Mouse (Mus musculus) limb, embryonic 11.5 days (tissue): ENCODE data around the gene Cpxm2. TPM values are rescaled to one million over a fixed set of nuclear protein-coding genes. Genes with fewer than 3 reads are reported as not detected.

Source experiments
- ATAC-seq: fragments of 200-750 bp; cut with Nextera tagmentation; 2 replicates; pipeline ENCODE4 v1.8.0; 2017; ENCODE audit warnings: low read depth; ENCODE audit not compliant: insufficient number of reproducible peaks, low FRiP score, low TSS enrichment
- DNase-seq: peaks from one replicate; pipeline ENCODE4 v3.0.0-alpha.2; 2015; ENCODE audit warnings: low spot score
- H3K27ac ChIP-seq: fragments of 300-500 bp; sonication (generic); replicated peaks from 2 replicates; pipeline ENCODE4 v1.5.1; 2014; ENCODE audit warnings: low read depth, mild to moderate bottlenecking, low read length
- H3K27me3 ChIP-seq: fragments of 300-500 bp; sonication (generic); 2 replicates; pipeline ENCODE4 v1.6.1; 2014; ENCODE audit warnings: mild to moderate bottlenecking, low read length, mixed read lengths; ENCODE audit not compliant: control insufficient read depth, insufficient read depth
- H3K36me3 ChIP-seq: fragments of 300-500 bp; sonication (generic); 2 replicates; pipeline ENCODE4 v1.6.1; 2014; ENCODE audit warnings: mild to moderate bottlenecking, low read length, moderate library complexity, mixed read lengths; ENCODE audit not compliant: control insufficient read depth, insufficient read depth
- H3K4me1 ChIP-seq: fragments of 300-500 bp; sonication (generic); 2 replicates; pipeline ENCODE4 v1.6.1; 2014; ENCODE audit warnings: low read length, mixed read lengths; ENCODE audit not compliant: control insufficient read depth, insufficient read depth
- H3K4me2 ChIP-seq: fragments of 300-500 bp; sonication (generic); 2 replicates; pipeline ENCODE4 v1.6.1; 2014; ENCODE audit warnings: low read depth, mild to moderate bottlenecking, moderate library complexity; ENCODE audit not compliant: severe bottlenecking
- H3K4me3 ChIP-seq: fragments of 300-500 bp; sonication (generic); 2 replicates; pipeline ENCODE4 v1.5.1; 2014; ENCODE audit warnings: low read depth, low read length
- H3K9ac ChIP-seq: fragments of 300-500 bp; sonication (generic); 2 replicates; pipeline ENCODE4 v1.6.1; 2014; ENCODE audit warnings: mild to moderate bottlenecking, low read length
- H3K9me3 ChIP-seq: fragments of 300-500 bp; sonication (generic); 2 replicates; pipeline ENCODE4 v1.6.1; 2016; ENCODE audit warnings: low read length; ENCODE audit not compliant: control insufficient read depth
- WGBS: fragments of 180-500 bp; shearing (Covaris S2); extraction: QIAGEN DNeasy Blood & Tissue Kit; methylation state at CpG from one replicate; pipeline ENCODE4 v1.1.7; 2014; 5-methylcytosine and 5-hydroxymethylcytosine counted together
- polyA plus RNA-seq: library from polyadenylated mRNA; unstranded; fragments of >200 nt; fragmentation: Nextera tagmentation; extraction: Ambion mirVana; gene quantifications from 2 replicates; pipeline ENCODE4 v1.2.1, GENCODE M21; 2014

Cpxm2 gene
- 1.2 and 1.9 TPM in 2 replicates for polyA plus RNA-seq

DNA sequence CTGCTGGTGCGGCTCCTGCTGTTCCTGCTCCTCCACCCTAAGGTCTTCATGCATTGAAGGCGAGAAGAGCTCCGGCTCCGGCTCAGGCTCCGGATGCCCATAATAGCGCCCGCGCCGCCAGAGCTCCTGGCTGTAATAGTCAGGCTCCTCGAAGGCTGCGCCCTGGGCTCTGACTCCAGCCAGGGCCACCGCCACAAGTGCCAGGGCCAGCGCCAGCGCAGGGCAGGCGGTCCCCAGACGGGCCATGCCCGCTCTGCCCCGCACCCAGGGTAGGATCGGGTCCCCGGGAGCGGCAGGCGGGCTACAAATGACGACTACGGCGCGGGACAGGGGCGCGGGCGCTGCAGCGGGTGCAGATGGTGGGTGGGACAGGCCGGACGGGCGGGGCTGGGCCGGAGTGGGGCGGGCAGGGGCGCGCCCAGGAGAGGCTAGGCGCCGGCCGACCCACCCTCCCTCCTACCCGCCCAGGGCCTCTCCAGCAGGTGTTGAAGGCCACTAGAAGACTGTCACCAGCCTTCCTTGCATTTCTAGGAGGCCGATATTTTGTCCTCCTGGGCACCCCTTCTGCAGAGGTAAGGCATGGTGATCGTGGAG lies at the start of gene Cpxm2:
Gene Cpxm2 (minus strand): TSS at position 372 of the 594 bp plus-strand sequence.
- WGBS: 2% methylated on average over 38 of the region's 43 CpGs
- Histone ChIP-seq H3K9ac (peak within 1 kb of the TSS; percentile 8), H3K4me3 (peak within 1 kb of the TSS; percentile 24), H3K27ac (no peak within 1 kb of the TSS), H3K27me3 (peaks cover 23% of the 10 kb centered on the region), H3K9me3 (no peaks in the 10 kb centered on the region), H3K4me2 (peak within 1 kb of the TSS; percentile 64), H3K4me1 (peaks cover 8% of the 10 kb centered on the region; the same call in 1 of the 2 replicates), H3K36me3 (no peaks in the 10 kb centered on the region)
- 0 out of 2 replicates have a peak, but pooled peaks have one; percentile 26 for ATAC-seq
- peak; percentile 45 for DNase-seq

DNA sequence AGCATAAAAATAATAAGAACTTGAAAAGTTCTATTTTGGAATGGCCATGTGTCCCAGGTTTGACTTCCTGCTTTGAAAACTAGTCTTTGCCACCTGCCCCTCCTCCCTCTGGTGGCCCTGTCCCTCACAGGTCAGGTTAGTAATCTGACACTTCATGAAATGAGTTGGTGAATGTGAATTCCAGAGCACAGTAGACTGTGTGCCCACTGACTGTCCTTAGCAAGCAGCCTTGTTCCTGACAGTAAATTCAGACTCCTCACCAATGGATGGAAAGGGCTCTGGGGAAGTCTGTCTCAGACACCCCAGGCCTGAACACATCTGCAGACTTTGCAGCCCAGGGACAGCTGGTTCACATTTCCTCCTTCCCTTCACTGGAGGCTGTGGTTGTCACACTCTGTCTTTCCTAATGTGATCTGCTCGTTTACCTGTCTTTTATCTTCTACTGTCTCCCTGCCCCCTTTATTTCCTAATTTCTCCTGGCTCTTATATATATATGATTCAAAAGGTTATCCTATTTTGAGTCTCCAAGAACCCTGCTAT lies 49.6 kb upstream of the Cpxm2 start:
- no peak overlapping the region for H3K4me3 ChIP-seq
- DNase-seq (peak; percentile 60), ATAC-seq (peak; percentile 80)
- WGBS: 4% methylated on average over 1 of the region's 1 CpGs
- no peaks in the 10 kb centered on the region for H3K36me3 ChIP-seq
- H3K27ac ChIP-seq: peak overlapping the region; percentile 0; the same call in 1 of the 2 replicates
- peaks cover 22% of the 10 kb centered on the region for H3K4me1 ChIP-seq
- H3K4me2 ChIP-seq: peak overlapping the region; percentile 4; the same call in 1 of the 2 replicates
- H3K27me3 ChIP-seq: no peaks in the 10 kb centered on the region
- H3K9me3 ChIP-seq: no peaks in the 10 kb centered on the region
- H3K9ac ChIP-seq: no peak overlapping the region

DNA sequence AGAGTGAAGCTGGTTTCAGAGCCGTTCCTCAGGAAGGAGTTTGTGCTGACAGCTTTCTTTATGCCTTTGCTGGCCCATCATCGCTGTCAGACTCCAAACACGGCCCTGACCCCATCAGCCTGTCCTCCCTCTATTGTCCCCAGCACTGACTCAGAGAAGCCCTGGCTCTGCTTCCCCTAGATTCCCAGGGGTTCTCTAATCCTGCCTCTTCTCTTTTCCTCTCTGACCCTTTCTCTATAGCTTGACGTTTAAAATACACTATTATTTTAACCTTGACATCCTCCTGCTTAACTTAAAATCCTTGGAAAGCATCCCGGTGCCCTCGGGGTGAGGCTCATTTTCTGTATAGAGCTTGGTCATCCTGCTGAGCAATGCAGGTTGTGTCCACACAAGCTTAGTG lies 45.1 kb upstream of the Cpxm2 start:
- Histone ChIP-seq H3K4me1 (peaks cover 20% of the 10 kb centered on the region), H3K36me3 (no peaks in the 10 kb centered on the region), H3K4me2 (no peak overlapping the region), H3K27ac (no peak overlapping the region), H3K9me3 (no peaks in the 10 kb centered on the region), H3K9ac (no peak overlapping the region), H3K4me3 (no peak overlapping the region), H3K27me3 (no peaks in the 10 kb centered on the region)
- ATAC-seq (no peak), DNase-seq (no peak)
- WGBS: 62% methylated on average over 6 of the region's 6 CpGs

DNA sequence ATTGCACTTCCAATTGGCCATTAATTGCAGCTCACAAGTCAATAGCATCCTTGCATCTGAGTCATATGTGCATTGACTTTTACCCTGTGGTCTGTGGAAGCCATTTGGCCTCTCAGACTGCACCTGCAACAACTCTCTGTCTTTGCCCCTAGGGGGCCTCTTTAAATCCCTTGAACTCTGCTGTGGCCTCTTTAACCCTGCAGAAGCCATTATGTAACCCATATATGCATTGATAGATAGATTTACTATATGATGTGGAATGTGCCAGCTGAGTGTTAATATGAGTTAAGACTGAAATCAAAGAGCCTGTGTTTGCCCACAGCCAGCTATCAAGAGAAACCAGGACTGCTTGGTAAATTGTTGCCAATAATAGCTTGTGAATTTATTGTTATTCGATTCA lies 44.3 kb upstream of the Cpxm2 start:
- no peak overlapping the region for H3K9ac ChIP-seq
- no peaks in the 10 kb centered on the region for H3K27me3 ChIP-seq
- no peak for ATAC-seq
- H3K4me1 ChIP-seq: peaks cover 13% of the 10 kb centered on the region; the same call in 1 of the 2 replicates
- H3K36me3 ChIP-seq: no peaks in the 10 kb centered on the region
- H3K27ac ChIP-seq: no peak overlapping the region
- H3K4me2 ChIP-seq: no peak overlapping the region
- WGBS: 71% methylated on average over 1 of the region's 1 CpGs
- DNase-seq: no peak
- H3K4me3 ChIP-seq: no peak overlapping the region
- no peaks in the 10 kb centered on the region for H3K9me3 ChIP-seq

DNA sequence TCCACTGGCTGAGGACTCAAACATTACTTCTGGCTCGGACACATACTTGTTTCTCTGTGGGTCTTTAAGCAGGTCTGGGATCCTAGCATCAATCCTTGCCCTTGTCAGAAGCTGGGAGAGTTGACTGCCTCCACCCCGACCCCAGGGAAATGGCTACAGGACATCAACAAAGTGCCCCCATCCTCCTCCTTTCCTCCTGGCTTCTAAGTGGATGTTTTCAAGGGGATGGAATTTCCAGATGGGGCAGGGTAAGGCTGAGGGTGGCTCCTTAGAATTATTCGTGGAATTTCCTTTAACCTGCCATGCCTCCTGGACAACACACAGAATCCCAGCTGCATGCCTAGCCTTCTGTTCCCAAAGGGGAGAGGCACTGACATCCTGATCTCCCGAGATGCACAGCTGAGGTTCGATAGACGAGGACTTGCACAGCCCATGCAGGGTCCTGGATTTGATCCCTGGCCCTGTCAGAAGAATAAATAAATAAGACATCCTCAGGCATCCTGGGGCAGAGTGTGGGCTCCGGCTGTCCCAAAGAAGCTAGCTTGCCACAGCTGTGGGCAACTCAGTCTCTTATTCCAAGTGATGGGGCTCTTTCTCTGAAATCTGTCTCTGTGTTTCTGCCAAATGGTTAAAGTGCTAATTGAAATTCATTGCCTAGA lies 43.4 kb upstream of the Cpxm2 start:
- no peak overlapping the region for H3K4me3 ChIP-seq
- H3K27me3 ChIP-seq: no peaks in the 10 kb centered on the region
- no peaks in the 10 kb centered on the region for H3K36me3 ChIP-seq
- no peak overlapping the region for H3K9ac ChIP-seq
- no peaks in the 10 kb centered on the region for H3K9me3 ChIP-seq
- H3K27ac ChIP-seq: no peak overlapping the region
- no peak for ATAC-seq
- H3K4me2 ChIP-seq: no peak overlapping the region
- peaks cover 8% of the 10 kb centered on the region; the same call in 1 of the 2 replicates for H3K4me1 ChIP-seq
- DNase-seq: no peak
- WGBS: 34% methylated on average over 7 of the region's 7 CpGs

DNA sequence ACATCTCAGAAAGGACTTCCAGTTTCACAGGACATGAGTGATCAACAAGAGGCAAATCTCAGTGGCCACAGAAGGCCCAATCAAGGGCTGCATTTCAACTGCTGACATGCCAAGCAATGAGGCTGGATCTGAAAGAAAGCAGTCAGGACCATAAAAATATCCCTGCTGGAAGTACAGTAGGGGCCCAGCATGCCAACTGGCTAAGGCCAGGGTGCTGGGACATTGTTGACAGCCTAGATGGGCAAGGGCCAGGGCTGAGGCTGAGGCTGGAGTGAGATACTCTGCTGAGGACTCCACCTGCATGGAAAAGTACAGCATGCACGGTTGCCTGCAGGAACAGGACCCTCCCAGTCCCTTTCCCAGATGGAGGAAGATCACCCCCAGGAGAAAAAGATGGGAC lies 42.0 kb upstream of the Cpxm2 start:
- 86% methylated on average over 1 of the region's 1 CpGs for WGBS
- peaks cover 5% of the 10 kb centered on the region; the same call in 1 of the 2 replicates for H3K4me1 ChIP-seq
- DNase-seq (no peak), ATAC-seq (no peak)
- no peak overlapping the region for H3K4me3 ChIP-seq
- no peak overlapping the region for H3K9ac ChIP-seq
- no peaks in the 10 kb centered on the region for H3K27me3 ChIP-seq
- H3K4me2 ChIP-seq: no peak overlapping the region
- no peak overlapping the region for H3K27ac ChIP-seq
- no peaks in the 10 kb centered on the region for H3K36me3 ChIP-seq
- no peaks in the 10 kb centered on the region for H3K9me3 ChIP-seq

DNA sequence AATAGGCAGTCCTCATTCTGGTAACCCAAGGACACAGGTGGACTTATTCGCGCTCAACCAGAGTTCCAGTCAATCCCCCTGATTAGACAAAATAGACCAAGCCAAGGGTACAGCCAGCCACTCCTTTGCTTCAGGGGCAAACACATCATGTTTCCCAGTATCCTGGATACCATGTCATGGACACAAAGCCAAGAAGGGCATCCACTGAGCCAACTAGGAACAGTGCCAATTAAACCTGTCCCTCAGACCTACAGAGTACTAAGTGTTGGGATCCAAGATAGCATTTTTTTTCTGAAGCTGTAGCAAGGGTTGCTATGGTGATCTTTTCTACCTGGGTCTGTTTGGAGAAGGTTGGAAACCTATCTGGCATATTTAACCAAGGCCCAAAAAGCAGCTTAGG lies 39.1 kb upstream of the Cpxm2 start:
- Histone ChIP-seq H3K27ac (no peak overlapping the region), H3K9ac (no peak overlapping the region), H3K9me3 (no peaks in the 10 kb centered on the region), H3K4me3 (no peak overlapping the region), H3K27me3 (no peaks in the 10 kb centered on the region), H3K4me2 (no peak overlapping the region), H3K4me1 (0 out of 2 replicates have a peak, but pooled peaks cover 2% of the 10 kb centered on the region), H3K36me3 (no peaks in the 10 kb centered on the region)
- 98% methylated on average over 2 of the region's 2 CpGs for WGBS
- ATAC-seq (no peak), DNase-seq (no peak)

DNA sequence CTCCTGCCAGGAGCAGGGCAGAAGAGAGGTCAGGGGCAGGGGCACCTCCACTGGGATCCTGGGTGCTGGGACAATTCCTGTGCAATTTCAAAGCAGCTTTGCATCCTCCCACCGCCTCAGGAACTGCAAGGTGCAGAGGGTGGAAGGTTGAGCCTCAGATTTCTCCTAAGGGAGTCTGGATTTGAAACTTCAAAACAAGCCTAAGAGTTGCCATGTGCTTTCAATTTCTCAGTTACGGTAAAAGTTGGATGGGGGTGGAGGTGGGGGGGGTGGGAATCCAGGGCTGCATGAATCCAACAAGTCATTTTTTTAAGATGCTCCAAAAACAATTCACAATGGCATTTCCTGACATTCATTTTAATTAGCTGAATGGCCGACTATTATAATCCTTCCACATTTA lies 32.9 kb upstream of the Cpxm2 start:
- Histone ChIP-seq H3K27ac (0 out of 2 replicates have a peak overlapping the region, but pooled peaks have one; percentile 21), H3K4me2 (0 out of 2 replicates have a peak overlapping the region, but pooled peaks have one; percentile 7), H3K4me3 (no peak overlapping the region), H3K27me3 (no peaks in the 10 kb centered on the region), H3K4me1 (peaks cover 18% of the 10 kb centered on the region), H3K36me3 (no peaks in the 10 kb centered on the region), H3K9ac (no peak overlapping the region), H3K9me3 (no peaks in the 10 kb centered on the region)
- DNase-seq (no peak), ATAC-seq (no peak)
- 35% methylated on average over 3 of the region's 3 CpGs for WGBS
